Mouse (Mus musculus): ENCODE results near the gene Defb5.

- TF ChIP-seq POLR2A (IDR thresholded peaks at IDR 0.05; ENCODE audit: borderline replicate concordance, extremely low read depth, insufficient read depth, insufficient read length, poor library complexity, severe bottlenecking), result no peak
- TF ChIP-seq CTCF (IDR thresholded peaks at IDR 0.05; ENCODE audit: borderline replicate concordance, extremely low read depth, insufficient read depth, insufficient read length), result no peak
Observed at GRCm38 (mm10) chr8:19225161-19225560, 22.2 kb upstream of the Defb5 start, which contains the start of gene Defb6.

All from brain, embryonic 14.5 days (tissue).